Mouse (Mus musculus) left cerebral cortex, adult 11 months (tissue): ENCODE data around the gene Tmem132c.

Experiments
- DNase-seq: peaks from one replicate; pipeline ENCODE4 v3.0.0; 2022; ENCODE audit warnings: low spot score

Tmem132c gene

GRCm38 (mm10) chr5:127286886-127287285 is 45.3 kb downstream of the Tmem132c start:
- no peak for DNase-seq

- DNase-seq, result no peak
Measured at GRCm38 (mm10) chr5:127289659-127290058, 48.1 kb downstream of the Tmem132c start.

- DNase-seq, result no peak
Measured at GRCm38 (mm10) chr5:127290461-127291250, 49.0 kb downstream of the Tmem132c start.

GRCm38 (mm10) chr5:127291581-127291980 is 50.0 kb downstream of the Tmem132c start:
- no peak for DNase-seq

- no peak for DNase-seq
Measured at GRCm38 (mm10) chr5:127293698-127294097, 52.1 kb downstream of the Tmem132c start.

- no peak for DNase-seq
Measured at GRCm38 (mm10) chr5:127297461-127297860, 55.9 kb downstream of the Tmem132c start.

- no peak for DNase-seq
Measured at GRCm38 (mm10) chr5:127298060-127298459, 56.5 kb downstream of the Tmem132c start.

GRCm38 (mm10) chr5:127299010-127299409 is 57.4 kb downstream of the Tmem132c start:
- no peak for DNase-seq

- no peak for DNase-seq
Measured at GRCm38 (mm10) chr5:127300597-127301254, 59.1 kb downstream of the Tmem132c start.

- no peak for DNase-seq
Measured at GRCm38 (mm10) chr5:127305312-127305711, 63.7 kb downstream of the Tmem132c start.

GRCm38 (mm10) chr5:127305719-127306118 is 64.1 kb downstream of the Tmem132c start:
- DNase-seq, result no peak

- DNase-seq, result no peak
Measured at GRCm38 (mm10) chr5:127306726-127307125, 65.1 kb downstream of the Tmem132c start.

GRCm38 (mm10) chr5:127310318-127311004 is 68.9 kb downstream of the Tmem132c start:
- no peak for DNase-seq

GRCm38 (mm10) chr5:127311005-127311331 is 69.4 kb downstream of the Tmem132c start:
- DNase-seq, result no peak

GRCm38 (mm10) chr5:127313634-127314033 is 72.0 kb downstream of the Tmem132c start:
- no peak for DNase-seq

GRCm38 (mm10) chr5:127319096-127319779 is 77.6 kb downstream of the Tmem132c start:
- DNase-seq, result no peak

GRCm38 (mm10) chr5:127324645-127325044 is 83.0 kb downstream of the Tmem132c start:
- DNase-seq, result no peak

- DNase-seq, result peak; percentile 17
Measured at GRCm38 (mm10) chr5:127336048-127336907, 94.7 kb downstream of the Tmem132c start.

GRCm38 (mm10) chr5:127336908-127337265 is 95.3 kb downstream of the Tmem132c start:
- DNase-seq, result no peak

- no peak for DNase-seq
Measured at GRCm38 (mm10) chr5:127339016-127339435, 97.4 kb downstream of the Tmem132c start.

- no peak for DNase-seq
Measured at GRCm38 (mm10) chr5:127341158-127341557, 99.5 kb downstream of the Tmem132c start.
